Mouse (Mus musculus) ES-E14 (cell line): ENCODE results near the gene Fam126b.
"Not testable (repeated sequence)": the region's sequence is repeated elsewhere in the genome, so short reads cannot be mapped to it uniquely, and the experiment has no call there.

Source experiments
- CHD2 ChIP-seq: IDR thresholded peaks from 2 replicates; pipeline ENCODE4 v1.6.1; 2014; ENCODE audit warnings: mild to moderate bottlenecking, low read depth, low read length, inconsistent platforms
- HCFC1 ChIP-seq: IDR thresholded peaks from 2 replicates; pipeline ENCODE4 v1.6.1; 2012; ENCODE audit warnings: low read length, inconsistent platforms, borderline replicate concordance; ENCODE audit not compliant: insufficient read depth
- MAFK ChIP-seq: IDR thresholded peaks from 2 replicates; pipeline ENCODE4 v1.6.1; 2014; ENCODE audit warnings: mild to moderate bottlenecking, low read depth, low read length, inconsistent platforms; ENCODE audit not compliant: insufficient read depth
- ZC3H11A ChIP-seq: IDR thresholded peaks from 2 replicates; pipeline ENCODE4 v1.6.1; 2012; ENCODE audit warnings: low read depth, mild to moderate bottlenecking, inconsistent platforms, low read length, borderline replicate concordance
- ZNF384 ChIP-seq: IDR thresholded peaks from 2 replicates; pipeline ENCODE4 v1.6.1; 2012; ENCODE audit warnings: low read depth, low read length, inconsistent platforms

DNA sequence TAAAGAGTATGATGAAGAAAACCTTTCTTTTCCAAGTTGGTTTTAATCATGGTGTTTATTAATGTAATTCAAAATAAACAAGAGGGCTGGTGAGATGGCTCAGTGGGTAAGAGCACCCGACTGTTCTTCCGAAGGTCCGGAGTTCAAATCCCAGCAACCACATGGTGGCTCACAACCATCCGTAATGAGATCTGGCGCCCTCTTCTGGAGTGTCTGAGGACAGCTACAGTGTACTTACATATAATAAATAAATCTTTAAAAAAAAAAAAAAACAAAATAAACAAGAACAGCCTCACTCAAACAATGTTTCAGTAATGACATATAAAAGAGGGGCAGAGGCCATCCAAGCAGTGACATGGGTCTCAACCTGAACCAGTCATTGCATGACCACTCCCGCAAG, 25.8 kb downstream of the Fam126b start:
- TF ChIP-seq HCFC1, ZC3H11A, CHD2, MAFK, ZNF384: not testable (repeated sequence)
